Comparison of ENCODE assay signal across 7 mouse cellular contexts in the genomic region with DNA sequence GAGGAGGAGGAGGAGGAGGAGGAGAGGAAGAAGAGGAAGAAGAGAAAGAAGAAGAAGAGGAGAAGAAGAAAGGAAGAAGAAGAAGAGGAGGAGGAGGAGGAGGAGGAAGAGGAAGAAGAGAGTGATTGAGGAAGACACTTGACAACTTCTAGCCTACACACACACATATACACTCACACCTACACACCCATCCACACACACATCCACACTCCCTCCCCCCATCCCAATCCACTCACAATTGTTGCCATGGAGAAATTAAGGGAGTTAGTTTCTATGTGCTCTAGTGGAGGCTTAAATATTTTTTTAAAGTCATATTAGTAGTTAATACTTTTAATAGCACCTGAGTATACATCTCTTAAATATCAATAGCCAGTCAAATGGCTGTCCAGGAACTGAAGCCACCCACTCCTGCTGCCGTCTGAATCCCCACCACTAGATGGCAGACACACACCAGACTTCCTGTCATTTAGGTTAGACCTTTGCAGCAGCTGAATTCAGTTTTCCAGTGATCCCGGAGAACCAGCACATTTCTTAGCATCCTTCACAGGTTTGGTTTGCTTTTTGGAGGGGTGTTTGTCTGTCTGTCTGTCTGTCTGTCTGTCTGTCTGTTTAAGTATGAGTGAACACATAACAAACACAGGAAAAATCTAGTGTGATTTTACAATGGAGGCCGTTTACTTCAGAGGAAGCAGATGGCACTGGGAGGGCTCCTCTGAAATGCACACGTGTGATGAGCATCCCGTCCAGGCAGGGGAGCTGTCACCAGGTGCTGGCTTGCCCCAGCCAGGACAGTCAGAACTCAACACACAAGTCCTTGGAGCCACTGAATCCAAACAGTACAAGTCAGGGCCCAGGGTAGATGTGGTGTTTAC.
A peak's percentile ranks its signal among the peaks of the same experiment; 100 is the strongest.
DNase-seq lines count a peak whose midpoint lies in the region; ATAC-seq and TF ChIP-seq lines count a peak whose summit lies in the region.

No protein-coding gene starts in this region.

- peak; percentile 76 for ATAC-seq in granulocyte monocyte progenitor cell, adult 5-6 weeks (replicated peaks; ENCODE audit: poor library complexity, severe bottlenecking)
- ATAC-seq in limb, embryonic 13.5 days (ENCODE audit: low FRiP score, low read depth) = peak; percentile 68
- ATAC-seq in midbrain, postnatal 0 days (ENCODE audit: low FRiP score) = peak; percentile 67; the same call in 1 of the 2 replicates

- peak; percentile 89 for DNase-seq in adrenal gland, postnatal 10 days
- DNase-seq in embryo, embryonic 11.5 days (ENCODE audit: low read depth, low spot score) = peak; percentile 72
- peak; percentile 88 for DNase-seq in kidney, adult 9 months
- DNase-seq in midbrain, postnatal 0 days (ENCODE audit: low spot score) = peak; percentile 87
- DNase-seq in spleen, postnatal 14 days (ENCODE audit: low spot score in 2 of 2) = peak; percentile 56 to 72

- no peaks in the 10 kb centered on the region for H3K9me3 ChIP-seq in limb, embryonic 13.5 days
- H3K9me3 ChIP-seq in midbrain, postnatal 0 days (ENCODE audit: low read length) = no peaks in the 10 kb centered on the region

- TF ChIP-seq CTCF in midbrain, postnatal 0 days (IDR thresholded peaks at IDR 0.05) = peak; percentile 95

- no peak overlapping the region for H3K27ac ChIP-seq in limb, embryonic 13.5 days
- no peak overlapping the region for H3K27ac ChIP-seq in midbrain, postnatal 0 days (ENCODE audit: low read depth, low read length)

- 2% methylated on average over 5 of the region's 5 CpGs for WGBS in limb, embryonic 13.5 days
- whole genome bisulfite sequencing in midbrain, postnatal 0 days = 3% methylated on average over 5 of the region's 5 CpGs

- no peaks in the 10 kb centered on the region for H3K27me3 ChIP-seq in limb, embryonic 13.5 days
- no peaks in the 10 kb centered on the region for H3K27me3 ChIP-seq in midbrain, postnatal 0 days (ENCODE audit: insufficient read depth, low read length)

- no peak overlapping the region for H3K4me2 ChIP-seq in limb, embryonic 13.5 days (replicated peaks)
- H3K4me2 ChIP-seq in midbrain, postnatal 0 days (ENCODE audit: low read depth, low read length, poor library complexity, severe bottlenecking) = no peak overlapping the region

- H3K9ac ChIP-seq in limb, embryonic 13.5 days = no peak overlapping the region
- no peak overlapping the region for H3K9ac ChIP-seq in midbrain, postnatal 0 days (replicated peaks; ENCODE audit: low read length, poor library complexity, severe bottlenecking)

- H3K4me1 ChIP-seq in limb, embryonic 13.5 days = no peaks in the 10 kb centered on the region
- H3K4me1 ChIP-seq in midbrain, postnatal 0 days (ENCODE audit: insufficient read depth, low read length) = no peaks in the 10 kb centered on the region

- H3K36me3 ChIP-seq in limb, embryonic 13.5 days = peaks cover 25% of the 10 kb centered on the region
- peaks cover 15% of the 10 kb centered on the region; the same call in 1 of the 2 replicates for H3K36me3 ChIP-seq in midbrain, postnatal 0 days (ENCODE audit: insufficient read depth, low read length)

- no peak overlapping the region for H3K4me3 ChIP-seq in limb, embryonic 13.5 days
- H3K4me3 ChIP-seq in midbrain, postnatal 0 days (ENCODE audit: low read depth, low read length) = no peak overlapping the region
